19 mouse cellular contexts compared by ENCODE assay signal in genomic region chr4:154236001-154236400, GRCm38 (mm10).
DNase-seq lines count a peak whose midpoint lies in the region; ATAC-seq and TF ChIP-seq lines count a peak whose summit lies in the region.
"Had no signal": no experiment of that assay in that cellular context is flagged by ENCODE, and none has a peak within 500 bp of the region (broad histone marks: within the 10 kb centered on the region; RNA-seq: fewer than 3 reads in every experiment).

No protein-coding gene starts in this region.

- no peak for ATAC-seq in hindbrain, embryonic 14.5 days (ENCODE audit: low FRiP score)
- no peak for ATAC-seq in midbrain, embryonic 11.5 days (ENCODE audit: low FRiP score)
- ATAC-seq in midbrain, postnatal 0 days (ENCODE audit: low FRiP score): no peak
- ATAC-seq in limb, embryonic 14.5 days (ENCODE audit: low FRiP score, low read depth): no peak
- ATAC-seq in granulocyte monocyte progenitor cell, adult 5-6 weeks (replicated peaks; ENCODE audit: poor library complexity, severe bottlenecking): no peak
- ATAC-seq: CD4-positive, CD25-positive, alpha-beta regulatory T cell, adult 4 months; forebrain, embryonic 15.5 days; inflammation-experienced regulatory T-cells, adult 6 months had no signal

- H3K4me1 ChIP-seq in hindbrain, embryonic 10.5 days (replicated peaks): peaks cover 63% of the 10 kb centered on the region
- peaks cover 14% of the 10 kb centered on the region; the same call in 1 of the 2 replicates for H3K4me1 ChIP-seq in hindbrain, embryonic 14.5 days (replicated peaks; ENCODE audit: control insufficient read depth, insufficient read depth, low read length)
- peaks cover 10% of the 10 kb centered on the region for H3K4me1 ChIP-seq in midbrain, embryonic 11.5 days (ENCODE audit: control insufficient read depth, insufficient read depth, low read length)
- no peaks in the 10 kb centered on the region; the same call in 1 of the 2 replicates for H3K4me1 ChIP-seq in midbrain, postnatal 0 days (ENCODE audit: insufficient read depth, low read length)
- H3K4me1 ChIP-seq in limb, embryonic 14.5 days (ENCODE audit: control insufficient read depth, insufficient read depth, low read length): peaks cover 59% of the 10 kb centered on the region

- 57% methylated on average over 3 of the region's 3 CpGs for WGBS in hindbrain, embryonic 10.5 days
- WGBS in hindbrain, embryonic 14.5 days: 66% methylated on average over 3 of the region's 3 CpGs
- WGBS in midbrain, embryonic 11.5 days: 57% methylated on average over 3 of the region's 3 CpGs
- WGBS in midbrain, postnatal 0 days: 62% methylated on average over 3 of the region's 3 CpGs
- 73% methylated on average over 3 of the region's 3 CpGs for WGBS in limb, embryonic 14.5 days

- H3K4me2 ChIP-seq in hindbrain, embryonic 14.5 days (replicated peaks): no peak overlapping the region
- H3K4me2 ChIP-seq in midbrain, embryonic 11.5 days: no peak overlapping the region
- no peak overlapping the region for H3K4me2 ChIP-seq in midbrain, postnatal 0 days (ENCODE audit: low read depth, low read length, poor library complexity, severe bottlenecking)
- no peak overlapping the region for H3K4me2 ChIP-seq in limb, embryonic 14.5 days (replicated peaks; ENCODE audit: low read depth, low read length, severe bottlenecking)
- H3K4me2 ChIP-seq: forebrain, embryonic 15.5 days had no signal

- H3K36me3 ChIP-seq in hindbrain, embryonic 10.5 days: peaks cover 5% of the 10 kb centered on the region; the same call in 1 of the 2 replicates
- H3K36me3 ChIP-seq in hindbrain, embryonic 14.5 days (replicated peaks; ENCODE audit: control insufficient read depth, insufficient read depth): no peaks in the 10 kb centered on the region
- H3K36me3 ChIP-seq in midbrain, embryonic 11.5 days (ENCODE audit: control insufficient read depth, insufficient read depth, low read length): no peaks in the 10 kb centered on the region
- H3K36me3 ChIP-seq in midbrain, postnatal 0 days (ENCODE audit: insufficient read depth, low read length): no peaks in the 10 kb centered on the region
- no peaks in the 10 kb centered on the region for H3K36me3 ChIP-seq in limb, embryonic 14.5 days (ENCODE audit: control insufficient read depth, insufficient read depth, low read length)
- H3K36me3 ChIP-seq: forebrain, embryonic 15.5 days; heart, embryonic 13.5 days; hindbrain, embryonic 13.5 days; midbrain, embryonic 12.5 days had no signal

- H3K9ac ChIP-seq in hindbrain, embryonic 14.5 days: no peak overlapping the region
- H3K9ac ChIP-seq in midbrain, embryonic 11.5 days (ENCODE audit: low read length): no peak overlapping the region
- H3K9ac ChIP-seq in midbrain, postnatal 0 days (replicated peaks; ENCODE audit: low read length, poor library complexity, severe bottlenecking): no peak overlapping the region
- no peak overlapping the region for H3K9ac ChIP-seq in limb, embryonic 14.5 days (ENCODE audit: low read depth, low read length, severe bottlenecking)
- H3K9ac ChIP-seq: forebrain, embryonic 15.5 days; heart, embryonic 13.5 days; hindbrain, embryonic 13.5 days had no signal

- no peak for TF ChIP-seq CTCF in midbrain, postnatal 0 days (IDR thresholded peaks at IDR 0.05)

- no peak for TF ChIP-seq POLR2A in limb, embryonic 14.5 days (IDR thresholded peaks at IDR 0.05; ENCODE audit: borderline replicate concordance, extremely low read depth, insufficient read depth, insufficient read length)

- no peak overlapping the region for H3K4me3 ChIP-seq in hindbrain, embryonic 10.5 days
- no peak overlapping the region for H3K4me3 ChIP-seq in hindbrain, embryonic 14.5 days (replicated peaks; ENCODE audit: low read length)
- no peak overlapping the region for H3K4me3 ChIP-seq in midbrain, embryonic 11.5 days (ENCODE audit: low read depth, low read length)
- no peak overlapping the region for H3K4me3 ChIP-seq in midbrain, postnatal 0 days (ENCODE audit: low read depth, low read length)
- no peak overlapping the region for H3K4me3 ChIP-seq in limb, embryonic 14.5 days (replicated peaks; ENCODE audit: low read length)
- H3K4me3 ChIP-seq: forebrain, embryonic 15.5 days; heart, embryonic 13.5 days; hindbrain, embryonic 13.5 days; left cerebral cortex, adult 2 months; midbrain, embryonic 12.5 days had no signal

- no peak for DNase-seq in hindbrain, embryonic 10.5 days (ENCODE audit: low spot score)
- DNase-seq in hindbrain, embryonic 14.5 days (ENCODE audit: low spot score): no peak
- peak; percentile 80 for DNase-seq in midbrain, embryonic 11.5 days (ENCODE audit: low spot score, missing footprints)
- DNase-seq in midbrain, postnatal 0 days (ENCODE audit: low spot score): no peak
- no peak for DNase-seq in limb, embryonic 14.5 days (ENCODE audit: low spot score)
- no peak for DNase-seq in lung, postnatal 25 days (ENCODE audit: low spot score)
- DNase-seq: adrenal gland, postnatal 36 days; cerebellum, adult 9-10 months; gastrocnemius, postnatal 10 days; heart, adult 18-20 months; kidney, adult 2 months had no signal

- H3K27me3 ChIP-seq in hindbrain, embryonic 10.5 days (ENCODE audit: insufficient read depth, poor library complexity, severe bottlenecking): 0 out of 2 replicates have a peak, but pooled peaks cover 3% of the 10 kb centered on the region
- H3K27me3 ChIP-seq in hindbrain, embryonic 14.5 days (ENCODE audit: control insufficient read depth, insufficient read depth, low read length): no peaks in the 10 kb centered on the region
- no peaks in the 10 kb centered on the region for H3K27me3 ChIP-seq in midbrain, embryonic 11.5 days (ENCODE audit: control insufficient read depth, insufficient read depth, low read length)
- H3K27me3 ChIP-seq in midbrain, postnatal 0 days (ENCODE audit: insufficient read depth, low read length): no peaks in the 10 kb centered on the region
- H3K27me3 ChIP-seq in limb, embryonic 14.5 days (ENCODE audit: control insufficient read depth, insufficient read depth, low read length): no peaks in the 10 kb centered on the region
- H3K27me3 ChIP-seq: forebrain, embryonic 15.5 days had no signal

- no peaks in the 10 kb centered on the region for H3K9me3 ChIP-seq in hindbrain, embryonic 10.5 days
- H3K9me3 ChIP-seq in hindbrain, embryonic 14.5 days (ENCODE audit: control insufficient read depth, low read length): no peaks in the 10 kb centered on the region
- H3K9me3 ChIP-seq in midbrain, embryonic 11.5 days (ENCODE audit: control insufficient read depth, low read length): no peaks in the 10 kb centered on the region
- H3K9me3 ChIP-seq in midbrain, postnatal 0 days (ENCODE audit: low read length): no peaks in the 10 kb centered on the region
- H3K9me3 ChIP-seq in limb, embryonic 14.5 days (ENCODE audit: control insufficient read depth, low read length): no peaks in the 10 kb centered on the region
- H3K9me3 ChIP-seq: forebrain, embryonic 15.5 days; heart, embryonic 13.5 days; hindbrain, embryonic 13.5 days; midbrain, embryonic 12.5 days had no signal

- H3K27ac ChIP-seq in hindbrain, embryonic 10.5 days: 0 out of 2 replicates have a peak overlapping the region, but pooled peaks have one; percentile 18
- H3K27ac ChIP-seq in hindbrain, embryonic 14.5 days: no peak overlapping the region
- no peak overlapping the region for H3K27ac ChIP-seq in midbrain, embryonic 11.5 days (ENCODE audit: low read depth, low read length)
- no peak overlapping the region for H3K27ac ChIP-seq in midbrain, postnatal 0 days (ENCODE audit: low read depth, low read length)
- peak overlapping the region; percentile 43; the same call in 1 of the 2 replicates for H3K27ac ChIP-seq in limb, embryonic 14.5 days (replicated peaks; ENCODE audit: low read depth, low read length)
- H3K27ac ChIP-seq: forebrain, embryonic 15.5 days; hindbrain, embryonic 13.5 days; left cerebral cortex, adult 2 months; midbrain, embryonic 12.5 days had no signal

Comparison
In these comparisons a context has a peak if more than half of its experiments do, and no peak if none do; other contexts are left out.
1. H3K27ac ChIP-seq: peak in hindbrain, embryonic 10.5 days (single experiment) and limb, embryonic 14.5 days (single experiment); none in hindbrain, embryonic 14.5 days (single experiment), midbrain, embryonic 11.5 days (single experiment) and midbrain, postnatal 0 days (single experiment).